Mouse (Mus musculus) telencephalon, adult 2 months (tissue): ENCODE measurements around the gene Mmp21.

ENCODE experiments used
- DNase-seq: peaks from one replicate; pipeline ENCODE4 v3.0.0-alpha.2; 2011; ENCODE audit warnings: low read depth, low spot score

Gene Mmp21

DNA sequence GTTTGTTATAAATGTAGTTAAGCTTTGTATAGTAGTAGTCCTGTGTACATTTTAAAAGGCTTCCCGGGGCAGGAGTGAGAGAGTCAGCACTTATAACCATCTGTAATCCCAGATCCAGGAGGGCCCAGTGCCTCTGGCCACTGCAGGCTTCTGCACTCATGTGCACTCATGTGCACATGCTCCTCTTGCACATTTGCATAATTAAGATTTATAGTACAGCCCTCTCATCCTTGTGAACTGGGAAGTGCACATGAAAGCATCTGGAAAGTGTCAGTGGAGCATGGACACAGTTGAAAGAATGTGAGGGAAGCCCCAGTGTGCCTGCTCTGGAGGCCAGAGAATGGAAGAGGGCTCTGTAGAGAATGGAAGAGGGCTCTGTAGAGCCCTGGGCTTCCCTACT, 17.4 kb downstream of the Mmp21 start:
- no peak for DNase-seq

DNA sequence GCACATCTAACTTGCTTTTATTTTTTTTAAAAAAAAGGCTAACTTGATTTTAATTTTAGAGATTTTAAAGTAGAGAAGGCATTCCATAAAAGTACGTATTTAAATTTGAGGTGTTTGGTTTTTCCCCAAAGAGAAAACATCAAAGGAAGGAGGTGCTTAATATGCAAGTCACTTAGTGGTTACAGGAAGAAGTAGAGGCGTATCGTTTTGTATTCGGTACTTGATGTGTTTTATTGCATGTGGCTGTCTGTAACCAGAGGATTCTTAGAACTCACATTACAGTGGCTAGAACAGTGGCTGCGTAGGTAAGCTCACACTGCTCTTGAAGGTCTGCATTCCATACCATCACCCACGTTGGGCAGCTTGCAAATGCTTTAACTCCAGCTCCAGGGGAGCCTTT, 34.1 kb downstream of the Mmp21 start:
- no peak for DNase-seq

DNA sequence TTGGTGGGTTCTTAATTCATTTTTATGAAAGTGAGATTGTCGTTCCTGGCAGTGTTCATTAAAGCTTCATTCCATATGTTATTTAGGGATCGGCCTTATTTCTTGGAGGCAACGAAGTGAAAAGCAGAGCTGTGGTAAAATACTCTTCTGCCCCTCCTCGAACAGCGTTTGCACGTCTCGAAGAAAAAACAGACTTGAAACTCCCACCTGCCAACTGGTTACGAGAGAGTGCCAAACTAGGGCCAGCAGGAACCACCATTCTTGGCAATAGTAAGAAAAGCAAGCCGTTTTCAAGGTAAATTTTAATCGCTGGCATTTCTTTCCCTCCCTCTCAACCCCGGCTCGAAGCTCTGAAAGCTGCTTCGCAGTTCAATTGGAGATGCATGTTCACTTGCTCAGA, 41.0 kb downstream of the Mmp21 start:
- DNase-seq: peak; percentile 86

DNA sequence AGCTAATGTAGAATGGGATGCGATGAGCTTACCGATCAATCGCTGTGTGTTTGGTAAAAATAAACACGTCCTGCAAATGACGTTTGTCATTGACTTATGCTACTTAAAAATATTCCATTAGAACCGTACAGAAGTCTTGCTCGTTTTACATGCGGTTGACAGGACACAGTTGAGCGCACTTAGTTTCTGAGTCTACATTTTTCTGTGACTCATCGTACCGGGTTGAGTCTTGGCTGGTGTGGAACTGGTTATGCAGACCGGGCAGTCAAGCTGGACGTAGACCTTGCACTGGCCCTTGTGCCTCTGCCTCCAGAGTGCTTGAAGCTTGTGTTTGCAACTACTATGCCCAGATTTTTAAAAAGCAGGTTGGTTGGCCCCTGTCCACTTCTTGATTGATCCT, 41.6 kb downstream of the Mmp21 start:
- no peak for DNase-seq

DNA sequence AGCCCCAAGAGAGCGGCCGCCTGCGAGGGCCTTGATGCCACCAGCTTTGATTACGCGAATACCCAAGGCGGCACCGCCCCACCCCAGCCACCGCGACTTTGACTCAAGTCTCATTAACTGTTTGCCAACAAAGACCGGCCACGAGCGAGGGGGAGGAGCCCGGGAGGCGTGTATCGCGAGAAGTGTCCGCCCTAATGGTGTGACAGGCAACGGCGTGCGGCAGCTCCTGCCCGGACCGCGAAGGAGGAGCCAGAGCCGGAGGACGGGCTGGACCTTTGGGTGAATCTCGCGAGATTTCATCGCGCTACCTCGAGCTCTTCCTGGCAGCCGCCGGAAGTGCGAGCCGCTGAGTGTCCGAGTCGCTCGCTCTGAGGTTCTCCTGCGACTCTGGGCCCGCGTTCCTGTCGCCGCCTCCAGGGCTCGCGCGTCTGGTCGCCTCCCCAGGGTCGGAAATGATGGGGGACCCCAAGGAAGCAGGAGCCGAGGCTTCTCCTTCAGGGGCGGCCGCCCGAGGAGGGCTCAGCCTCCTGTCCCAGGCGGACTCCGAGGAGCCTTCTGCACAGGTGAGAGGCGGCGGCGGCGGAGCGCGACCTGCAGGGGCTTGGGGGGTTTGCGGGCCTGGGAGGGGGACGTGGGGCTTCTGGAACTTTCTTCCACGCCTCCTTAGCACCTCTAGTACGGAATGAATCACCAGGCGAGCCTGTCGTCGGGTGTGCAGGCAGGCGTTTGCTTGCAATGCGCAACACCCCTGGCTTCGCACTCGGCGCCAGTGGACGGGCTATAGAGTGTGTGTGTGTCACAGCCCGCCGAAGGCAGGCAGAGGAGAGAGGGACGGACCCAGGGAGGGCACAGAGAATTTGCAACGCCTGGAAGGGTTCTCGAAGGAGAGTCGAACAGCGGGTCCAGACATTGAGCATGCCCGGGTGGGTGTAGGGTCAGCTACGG, 42.2 kb downstream of the Mmp21 start, which contains the start of gene Edrf1:
Gene Edrf1 (plus strand): TSS at position 183 of the 945 bp plus-strand sequence.
- DNase-seq: peak; percentile 97

DNA sequence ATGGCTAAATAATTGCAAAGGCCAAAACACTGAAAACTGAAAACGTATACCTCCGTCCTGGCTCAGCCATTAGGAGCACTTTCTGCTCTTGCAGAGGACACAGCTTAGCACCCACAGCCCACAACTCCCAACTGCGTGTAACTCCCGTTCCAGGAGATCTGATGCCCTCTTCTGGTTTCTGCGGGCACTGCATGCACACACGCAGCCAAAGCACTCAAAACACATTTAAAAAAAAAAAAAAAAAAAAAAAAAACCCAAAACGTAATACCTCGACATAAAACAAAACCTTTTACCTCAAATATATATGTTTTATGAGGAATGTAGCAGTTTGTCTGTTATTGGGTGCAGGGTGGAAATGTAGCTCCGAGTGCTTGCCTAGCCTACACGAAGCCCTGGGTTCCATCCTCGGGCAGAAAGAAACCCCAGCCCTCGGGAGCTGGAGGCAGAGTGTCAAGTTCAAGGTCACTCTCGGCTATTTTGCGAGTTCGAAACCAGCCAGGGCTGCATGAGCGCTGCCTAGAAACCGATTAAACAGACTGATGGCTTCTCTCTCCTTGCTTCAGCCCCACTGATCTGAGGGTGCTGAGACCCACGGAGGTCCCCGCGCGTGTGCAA, 43.0 kb downstream of the Mmp21 start:
- peak; percentile 80 for DNase-seq

DNA sequence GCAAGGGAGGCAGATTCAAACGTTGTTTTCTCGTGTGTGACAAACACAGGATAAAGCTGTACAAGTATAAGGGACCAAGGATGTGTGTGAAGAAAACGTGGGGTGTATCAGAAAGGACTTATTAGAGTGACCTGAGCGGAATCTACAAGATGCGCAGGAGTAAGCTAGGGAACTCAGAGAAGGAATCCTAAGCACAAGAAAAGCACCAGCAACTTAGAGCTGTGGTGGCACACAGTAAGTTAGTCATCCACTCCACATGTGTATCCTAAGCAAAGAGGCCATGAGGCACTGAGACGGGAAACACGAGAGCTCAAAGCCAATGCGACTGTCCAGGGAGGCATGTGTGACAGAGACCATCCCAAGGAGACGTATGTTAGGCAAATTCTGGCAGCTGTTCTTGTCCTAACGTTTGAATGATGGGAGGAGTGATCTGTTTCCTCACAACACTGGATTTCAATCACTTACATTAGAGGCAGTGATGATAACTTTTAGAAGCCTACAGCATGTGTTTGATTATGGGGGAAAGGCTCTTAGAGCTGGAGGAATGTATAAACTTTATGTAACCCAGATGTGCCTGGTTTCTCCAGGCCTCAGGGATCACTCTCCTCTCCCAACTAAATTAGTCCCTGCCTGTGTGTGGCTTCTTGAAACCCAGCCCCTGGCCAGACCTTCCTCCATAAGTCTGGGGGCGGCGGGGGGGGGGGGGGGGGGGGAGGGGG, 44.8 kb downstream of the Mmp21 start:
- DNase-seq: no peak

DNA sequence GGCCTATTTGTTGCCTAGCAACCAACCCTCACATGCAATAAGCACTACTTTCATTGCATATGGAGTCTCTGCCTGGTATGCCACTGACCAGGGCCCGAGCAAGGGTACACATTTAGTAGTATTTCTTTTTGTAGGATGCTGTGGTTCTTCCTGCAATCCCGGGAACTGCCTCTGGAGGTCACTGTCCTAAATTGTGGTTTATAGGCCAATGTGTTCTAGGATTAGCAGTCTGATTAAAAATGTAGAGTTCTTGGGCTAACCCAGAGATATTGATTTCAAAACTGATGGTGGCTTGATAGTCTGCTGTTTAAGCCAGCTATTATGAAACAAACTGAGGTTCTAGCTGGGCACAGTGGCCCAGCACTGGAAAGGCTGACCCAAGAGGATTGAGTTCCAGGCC, 47.4 kb downstream of the Mmp21 start:
- DNase-seq: no peak

DNA sequence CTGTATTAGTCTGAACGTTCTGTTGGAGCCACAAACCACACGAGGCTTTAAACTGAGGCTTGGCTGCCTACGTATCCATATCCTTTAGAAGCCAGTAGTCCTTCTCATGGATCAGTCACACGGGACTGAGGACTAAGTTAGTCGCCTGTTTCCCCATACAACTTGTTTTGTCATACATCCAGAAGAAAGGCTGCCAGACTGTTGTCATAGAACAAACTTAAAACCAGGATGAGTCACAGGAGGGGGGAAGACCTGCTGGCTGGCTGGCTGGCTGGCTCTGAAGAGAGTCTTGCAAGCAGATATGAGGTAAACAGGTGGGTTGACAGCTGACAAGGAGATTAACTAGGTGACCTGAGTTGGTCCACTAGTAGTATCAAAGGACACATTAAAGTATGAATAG, 49.0 kb downstream of the Mmp21 start:
- no peak for DNase-seq

DNA sequence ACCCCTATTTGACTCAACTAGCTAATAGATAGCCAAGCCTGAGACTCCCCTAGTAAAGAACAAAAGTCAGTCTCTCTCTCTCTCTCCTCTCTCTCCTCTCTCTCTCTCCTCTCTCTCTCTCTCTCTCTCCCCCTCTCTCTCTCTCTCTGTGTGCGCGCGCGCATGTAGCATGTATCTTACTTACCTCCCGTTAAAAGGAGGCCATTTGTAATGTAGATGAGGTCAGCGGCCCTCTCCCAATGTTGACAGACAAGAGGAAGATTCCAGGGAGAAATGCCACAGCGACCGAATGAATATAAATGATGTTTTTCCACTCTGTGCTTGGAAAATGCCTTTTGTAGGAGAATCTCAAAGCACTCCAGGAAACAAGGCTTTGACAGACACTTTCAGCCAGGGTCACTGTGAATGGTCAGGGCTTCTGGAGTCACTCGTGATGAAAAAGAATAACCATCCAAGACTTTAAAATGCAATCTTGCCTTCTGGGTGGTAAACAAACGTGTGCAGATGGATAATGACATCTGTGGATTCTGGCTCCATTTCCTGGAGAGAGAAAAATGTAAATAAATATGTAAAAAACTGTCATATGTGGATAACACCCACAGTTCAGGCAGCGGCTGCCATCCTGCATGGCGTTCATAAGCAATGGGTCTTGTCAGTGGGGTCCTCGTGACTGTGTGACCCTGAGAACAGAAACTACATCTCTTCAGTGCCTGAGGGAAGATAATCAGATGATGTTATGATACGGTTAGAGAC, 52.5 kb downstream of the Mmp21 start:
- DNase-seq: no peak
